Mouse (Mus musculus): ENCODE data around the gene Gpatch1.
A peak's percentile ranks its signal among the peaks of the same experiment; 100 is the strongest.

Gpatch1 gene

GRCm38 (mm10) chr7:35234361-35235245 lies 83.6 kb downstream of the Gpatch1 start:
- DNase-seq, result peak; percentile 99

GRCm38 (mm10) chr7:35233861-35234260 lies 84.4 kb downstream of the Gpatch1 start:
- peak; percentile 27 for DNase-seq

DNA sequence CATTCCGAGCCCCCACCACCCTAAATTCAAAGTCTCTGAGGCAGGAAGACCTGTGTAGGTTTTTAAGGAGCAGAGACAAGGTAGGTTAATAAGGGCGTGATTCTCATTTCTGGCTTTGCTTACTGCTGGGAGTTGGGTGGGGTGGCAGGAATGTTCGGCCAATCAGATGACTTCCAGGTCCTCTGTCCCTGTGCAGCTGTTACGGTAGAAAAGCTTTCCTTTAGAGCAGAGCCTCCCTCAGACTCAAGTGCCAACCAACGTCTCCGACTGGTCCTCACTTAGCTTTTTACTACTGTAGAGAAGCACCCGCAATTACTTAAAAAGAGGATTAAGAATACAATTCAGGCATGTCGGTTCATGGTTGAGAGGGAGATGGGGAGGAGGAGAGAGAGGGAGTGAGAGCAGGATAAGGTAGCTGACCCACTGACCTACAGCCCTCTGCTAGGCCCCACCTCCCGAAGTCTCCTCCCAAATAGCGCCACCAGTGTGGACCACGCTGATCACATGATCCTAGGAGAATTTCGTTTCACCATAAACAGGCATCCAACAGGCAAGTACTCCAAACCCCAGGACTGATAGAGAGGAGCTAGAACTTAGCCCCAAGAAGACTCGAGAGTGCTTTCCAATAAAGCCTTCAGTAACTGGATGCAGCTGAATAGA lies 85.3 kb downstream of the Gpatch1 start:
- no peak for DNase-seq

DNA sequence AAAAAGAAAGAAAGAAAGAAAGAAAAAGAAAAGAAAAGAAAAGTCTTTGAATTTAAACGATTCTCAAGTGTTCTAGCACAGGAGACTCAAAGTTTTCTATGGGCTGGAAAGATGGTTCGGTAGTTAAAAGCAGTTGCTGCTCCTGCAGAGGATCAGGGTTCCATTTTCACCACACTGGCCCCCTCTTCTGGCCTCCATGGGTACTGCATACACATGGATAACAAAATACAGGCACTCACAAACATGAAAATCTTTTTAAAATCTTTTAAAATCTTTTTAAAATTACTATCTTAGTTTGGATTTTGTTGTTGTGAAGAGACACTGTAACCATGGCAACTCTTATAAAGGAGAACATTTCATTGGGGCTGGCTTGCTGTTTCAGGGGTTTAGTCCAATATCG lies 87.9 kb downstream of the Gpatch1 start:
- DNase-seq, result no peak

Measured in cerebellum, adult 8-10 months (tissue).